Mouse (Mus musculus) embryonic facial prominence, embryonic 15.5 days (tissue): ENCODE measurements around the gene Tent4b. TPM values are rescaled to one million over a fixed set of nuclear protein-coding genes. Genes with fewer than 3 reads are reported as not detected.

Source experiments
- ATAC-seq: fragments of 200-750 bp; cut with Nextera tagmentation; 2 replicates; pipeline ENCODE4 v1.8.0; 2017; ENCODE audit warnings: low read depth, moderate TSS enrichment; ENCODE audit not compliant: insufficient number of reproducible peaks, low FRiP score, low TSS enrichment
- H3K27ac ChIP-seq: fragments of 300-500 bp; sonication (generic); replicated peaks from 2 replicates; pipeline ENCODE4 v1.5.1; 2015; ENCODE audit warnings: mild to moderate bottlenecking, inconsistent platforms
- H3K27me3 ChIP-seq: fragments of 300-500 bp; sonication (generic); 2 replicates; pipeline ENCODE4 v1.6.1; 2015; ENCODE audit warnings: inconsistent platforms
- H3K36me3 ChIP-seq: fragments of 300-500 bp; sonication (generic); 2 replicates; pipeline ENCODE4 v1.6.1; 2015; ENCODE audit warnings: mild to moderate bottlenecking, inconsistent platforms
- H3K4me1 ChIP-seq: fragments of 300-500 bp; sonication (generic); 2 replicates; pipeline ENCODE4 v1.6.1; 2015; ENCODE audit warnings: inconsistent platforms
- H3K4me2 ChIP-seq: fragments of 300-500 bp; sonication (generic); replicated peaks from 2 replicates; pipeline ENCODE4 v1.6.1; 2015; ENCODE audit warnings: mild to moderate bottlenecking, inconsistent platforms
- H3K4me3 ChIP-seq: fragments of 300-500 bp; sonication (generic); replicated peaks from 2 replicates; pipeline ENCODE4 v1.5.1; 2015; ENCODE audit warnings: mild to moderate bottlenecking, inconsistent platforms
- H3K9ac ChIP-seq: fragments of 300-500 bp; sonication (generic); 2 replicates; pipeline ENCODE4 v1.6.1; 2015; ENCODE audit warnings: inconsistent platforms
- H3K9me3 ChIP-seq: fragments of 300-500 bp; sonication (generic); replicated peaks from 2 replicates; pipeline ENCODE4 v1.6.1; 2016; ENCODE audit warnings: inconsistent platforms
- WGBS: fragments of 180-500 bp; shearing (Covaris S2); methylation state at CpG from one replicate; pipeline ENCODE4 v1.1.7; 2015; 5-methylcytosine and 5-hydroxymethylcytosine counted together
- polyA plus RNA-seq: library from polyadenylated mRNA; unstranded; fragments of >200 nt; fragmentation: Nextera tagmentation; extraction: Ambion mirVana; gene quantifications from 2 replicates; pipeline ENCODE4 v1.2.1, GENCODE M21; 2015

Gene Tent4b
- polyA plus RNA-seq, 1 experiment from 2014 or later: 8.6 TPM

- H3K4me2 ChIP-seq: no peak overlapping the region
- peaks cover 27% of the 10 kb centered on the region for H3K4me1 ChIP-seq
- H3K36me3 ChIP-seq: 0 out of 2 replicates have a peak, but pooled peaks cover 2% of the 10 kb centered on the region
- ATAC-seq: no peak
- no peaks in the 10 kb centered on the region for H3K27me3 ChIP-seq
- no peaks in the 10 kb centered on the region for H3K9me3 ChIP-seq
- no peak overlapping the region for H3K4me3 ChIP-seq
- H3K27ac ChIP-seq: no peak overlapping the region
- 83% methylated on average over 11 of the region's 11 CpGs for WGBS
- no peak overlapping the region for H3K9ac ChIP-seq
These were observed 92.3 kb downstream of the Tent4b start for GRCm38 (mm10) chr8:88291305-88291690.

DNA sequence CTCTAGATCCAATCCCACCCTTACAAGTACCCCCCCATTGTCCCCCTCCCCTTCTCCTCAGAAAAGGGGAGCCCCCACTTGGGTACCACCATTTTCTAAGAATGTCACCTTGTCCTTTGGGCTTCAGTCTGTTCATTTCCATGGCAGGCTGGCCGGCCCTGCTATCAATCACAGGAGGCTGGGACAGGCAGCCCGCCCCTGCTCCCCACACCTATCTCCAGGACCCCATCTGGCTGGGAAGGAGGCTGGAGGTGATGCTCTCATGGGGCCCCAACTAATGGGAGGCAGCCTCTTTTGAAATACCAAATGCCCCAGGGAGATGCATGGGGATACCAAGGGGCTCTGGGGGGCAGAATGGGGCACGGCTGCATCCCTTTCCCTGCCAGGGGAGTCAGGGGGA lies 93.9 kb downstream of the Tent4b start:
- no peak for ATAC-seq
- H3K27ac ChIP-seq: no peak overlapping the region
- no peak overlapping the region for H3K4me3 ChIP-seq
- no peak overlapping the region for H3K4me2 ChIP-seq
- no peaks in the 10 kb centered on the region for H3K27me3 ChIP-seq
- WGBS: 74% methylated on average over 3 of the region's 3 CpGs
- H3K4me1 ChIP-seq: peaks cover 22% of the 10 kb centered on the region
- H3K36me3 ChIP-seq: 0 out of 2 replicates have a peak, but pooled peaks cover 2% of the 10 kb centered on the region
- no peak overlapping the region for H3K9ac ChIP-seq
- no peaks in the 10 kb centered on the region for H3K9me3 ChIP-seq

GRCm38 (mm10) chr8:88293590-88294356 lies 94.8 kb downstream of the Tent4b start:
- no peaks in the 10 kb centered on the region for H3K9me3 ChIP-seq
- H3K4me3 ChIP-seq: no peak overlapping the region
- H3K27ac ChIP-seq: no peak overlapping the region
- no peak overlapping the region for H3K4me2 ChIP-seq
- 87% methylated on average over 9 of the region's 9 CpGs for WGBS
- H3K36me3 ChIP-seq: 0 out of 2 replicates have a peak, but pooled peaks cover 2% of the 10 kb centered on the region
- no peak overlapping the region for H3K9ac ChIP-seq
- no peak for ATAC-seq
- peaks cover 13% of the 10 kb centered on the region for H3K4me1 ChIP-seq
- H3K27me3 ChIP-seq: no peaks in the 10 kb centered on the region

DNA sequence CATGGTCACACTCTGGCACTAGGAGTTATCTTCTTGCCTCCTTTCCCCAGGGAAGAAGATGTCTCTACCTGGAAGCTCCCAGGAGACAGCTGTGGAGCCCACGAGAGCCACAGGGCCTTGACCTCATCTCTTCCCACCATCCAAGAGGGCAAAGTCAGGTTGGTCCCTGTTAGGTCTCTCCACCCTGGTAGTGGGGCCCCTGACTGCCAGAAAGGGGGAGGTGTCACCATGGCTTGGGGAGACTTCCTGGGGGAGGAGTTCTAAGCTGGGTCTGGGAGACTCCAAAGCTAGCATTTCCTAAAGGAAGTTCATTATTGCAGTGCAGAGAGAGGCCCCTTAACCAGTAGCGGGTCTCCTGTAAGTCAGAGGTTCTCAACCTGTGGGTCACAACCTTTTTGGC lies 96.0 kb downstream of the Tent4b start:
- Histone ChIP-seq H3K27ac (no peak overlapping the region), H3K4me2 (no peak overlapping the region), H3K9me3 (no peaks in the 10 kb centered on the region), H3K4me3 (no peak overlapping the region), H3K9ac (no peak overlapping the region), H3K4me1 (peaks cover 8% of the 10 kb centered on the region; the same call in 1 of the 2 replicates), H3K36me3 (0 out of 2 replicates have a peak, but pooled peaks cover 2% of the 10 kb centered on the region), H3K27me3 (no peaks in the 10 kb centered on the region)
- ATAC-seq: no peak
- 77% methylated on average over 2 of the region's 2 CpGs for WGBS

DNA sequence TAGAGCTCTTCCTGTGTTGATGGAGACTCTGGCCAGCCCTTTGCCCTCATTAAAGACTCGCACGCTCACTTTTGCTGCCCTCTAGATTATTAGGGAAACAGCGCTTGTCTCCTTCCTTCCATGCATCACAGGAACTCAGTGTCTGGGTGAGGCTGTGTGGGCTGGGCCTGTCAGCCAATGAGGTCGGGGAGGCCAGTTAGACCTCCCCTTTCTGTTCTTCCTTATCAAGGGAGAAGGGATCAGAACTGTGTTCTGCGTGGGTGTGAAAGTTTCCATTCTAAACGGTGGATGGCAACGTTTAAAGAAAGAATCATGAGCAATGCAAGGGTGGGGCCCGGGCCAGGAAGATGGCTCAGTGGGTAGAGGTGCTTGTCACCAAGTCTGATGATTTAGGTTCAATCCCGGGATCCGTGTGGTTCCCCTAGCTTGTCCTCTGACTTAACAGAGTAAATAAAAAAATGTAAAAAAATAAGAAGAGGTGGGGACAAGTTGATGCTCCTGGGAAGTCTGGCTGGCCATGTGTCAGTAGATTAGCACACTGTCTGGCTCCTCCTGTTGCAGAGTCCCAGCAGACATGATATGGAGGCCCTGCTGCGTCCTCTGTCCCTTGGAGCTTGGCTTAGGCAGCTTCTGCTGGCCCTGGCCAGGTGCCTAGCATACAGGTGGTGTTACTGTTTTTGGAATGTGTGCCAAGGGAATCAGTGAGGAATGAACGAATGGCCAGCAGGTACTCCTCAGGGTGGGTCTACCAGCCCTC lies 99.1 kb downstream of the Tent4b start:
- Histone ChIP-seq H3K36me3 (0 out of 2 replicates have a peak, but pooled peaks cover 2% of the 10 kb centered on the region), H3K27ac (no peak overlapping the region), H3K4me3 (no peak overlapping the region), H3K9ac (no peak overlapping the region), H3K4me1 (peaks cover 18% of the 10 kb centered on the region), H3K27me3 (no peaks in the 10 kb centered on the region), H3K9me3 (no peaks in the 10 kb centered on the region), H3K4me2 (no peak overlapping the region)
- WGBS: 60% methylated on average over 12 of the region's 12 CpGs
- no peak for ATAC-seq

DNA sequence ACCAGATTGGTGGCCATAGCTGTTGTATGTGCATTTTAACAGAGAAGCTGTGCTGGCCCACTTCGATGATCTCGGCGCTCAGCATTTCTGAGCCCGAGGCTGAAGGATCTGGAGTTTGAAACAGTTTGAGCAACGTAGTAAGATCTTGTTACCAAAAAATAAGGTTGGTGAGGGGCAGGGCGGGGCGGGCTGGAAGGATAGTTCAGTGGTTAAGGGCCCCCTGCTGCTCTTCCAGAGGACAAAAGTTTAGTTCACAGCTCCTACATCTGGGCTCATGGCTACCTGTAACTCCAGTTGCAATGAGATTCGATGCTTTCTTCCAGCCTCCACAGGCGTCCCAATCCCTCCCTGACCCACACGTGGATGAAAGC lies 99.7 kb downstream of the Tent4b start:
- no peaks in the 10 kb centered on the region for H3K27me3 ChIP-seq
- H3K9ac ChIP-seq: no peak overlapping the region
- H3K4me3 ChIP-seq: no peak overlapping the region
- no peak overlapping the region for H3K27ac ChIP-seq
- H3K4me1 ChIP-seq: peaks cover 18% of the 10 kb centered on the region
- no peak for ATAC-seq
- H3K4me2 ChIP-seq: no peak overlapping the region
- WGBS: 79% methylated on average over 10 of the region's 10 CpGs
- H3K9me3 ChIP-seq: no peaks in the 10 kb centered on the region
- 0 out of 2 replicates have a peak, but pooled peaks cover 2% of the 10 kb centered on the region for H3K36me3 ChIP-seq

DNA sequence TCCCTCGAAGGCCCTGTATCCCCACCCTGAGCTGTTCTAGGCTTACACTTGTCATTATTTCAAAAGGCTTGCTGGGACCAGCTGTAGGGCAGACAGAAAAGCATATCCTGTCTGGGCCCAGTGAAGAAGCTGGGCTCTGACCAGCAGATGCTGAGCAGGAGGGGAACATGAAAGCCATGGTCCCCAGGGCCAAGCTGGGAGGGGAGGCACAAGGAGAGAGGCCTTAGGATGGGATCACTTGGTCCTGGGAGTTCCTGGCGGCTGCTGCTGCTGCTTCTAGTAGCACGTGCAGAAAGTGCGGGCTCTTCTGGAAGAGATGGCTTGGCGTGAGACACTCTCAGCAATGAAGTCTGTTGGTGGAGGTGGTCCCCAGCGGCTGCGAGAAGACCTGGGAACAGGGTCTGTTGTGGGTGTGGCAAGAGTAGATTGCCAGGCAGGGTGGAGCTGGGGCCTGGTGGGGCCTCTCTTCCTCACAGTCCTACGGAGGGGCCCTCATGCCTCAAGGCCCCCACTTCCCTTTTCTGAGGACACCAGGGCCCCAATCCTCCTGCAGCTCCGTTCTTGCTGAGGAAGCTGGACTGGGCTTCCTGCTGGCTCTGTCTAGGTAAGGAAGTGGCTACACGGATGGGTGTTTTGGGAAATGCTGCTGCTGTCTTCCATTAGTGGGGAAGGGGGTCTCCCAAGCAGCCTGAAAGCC lies 101.0 kb downstream of the Tent4b start:
- Histone ChIP-seq H3K27me3 (no peaks in the 10 kb centered on the region), H3K4me3 (no peak overlapping the region), H3K36me3 (0 out of 2 replicates have a peak, but pooled peaks cover 2% of the 10 kb centered on the region), H3K4me1 (peaks cover 18% of the 10 kb centered on the region), H3K9me3 (no peaks in the 10 kb centered on the region), H3K4me2 (no peak overlapping the region), H3K9ac (no peak overlapping the region), H3K27ac (no peak overlapping the region; the same call in 1 of the 2 replicates)
- ATAC-seq: no peak
- 54% methylated on average over 10 of the region's 10 CpGs for WGBS

GRCm38 (mm10) chr8:88301589-88302437 lies 102.8 kb downstream of the Tent4b start:
- Histone ChIP-seq H3K27ac (no peak overlapping the region), H3K36me3 (no peaks in the 10 kb centered on the region), H3K4me1 (peaks cover 18% of the 10 kb centered on the region), H3K4me2 (no peak overlapping the region), H3K9ac (no peak overlapping the region), H3K4me3 (no peak overlapping the region), H3K9me3 (no peaks in the 10 kb centered on the region), H3K27me3 (no peaks in the 10 kb centered on the region)
- ATAC-seq: 0 out of 2 replicates have a peak, but pooled peaks have one; percentile 20
- WGBS: 58% methylated on average over 15 of the region's 15 CpGs

- Histone ChIP-seq H3K27me3 (no peaks in the 10 kb centered on the region), H3K4me3 (no peak overlapping the region), H3K4me2 (no peak overlapping the region), H3K36me3 (no peaks in the 10 kb centered on the region), H3K27ac (no peak overlapping the region), H3K4me1 (peaks cover 7% of the 10 kb centered on the region; the same call in 1 of the 2 replicates), H3K9me3 (no peaks in the 10 kb centered on the region), H3K9ac (no peak overlapping the region)
- no peak for ATAC-seq
- 90% methylated on average over 4 of the region's 4 CpGs for WGBS
These were observed 106.8 kb downstream of the Tent4b start for GRCm38 (mm10) chr8:88305814-88306213.

DNA sequence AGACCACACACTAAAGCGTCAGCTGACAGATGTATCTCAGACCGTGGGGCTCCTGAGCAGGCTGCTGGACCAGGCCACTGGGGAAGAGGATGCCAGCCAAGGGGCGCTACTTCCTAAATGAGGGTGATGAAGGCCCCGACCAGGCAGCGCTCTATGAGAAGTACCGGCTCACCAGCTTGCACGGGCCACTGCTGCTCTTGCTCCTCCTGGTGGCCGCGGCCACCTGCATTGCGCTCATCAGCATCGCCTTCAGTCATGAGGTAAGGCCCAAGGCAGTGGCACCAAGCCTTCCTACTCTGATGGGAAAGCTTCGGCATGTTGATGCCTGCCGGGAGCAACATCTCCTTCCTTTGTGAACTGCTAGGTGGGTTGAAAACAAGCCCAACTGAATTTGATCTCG lies 107.5 kb downstream of the Tent4b start:
- Histone ChIP-seq H3K4me3 (no peak overlapping the region), H3K27ac (no peak overlapping the region), H3K4me2 (no peak overlapping the region), H3K9ac (no peak overlapping the region), H3K4me1 (peaks cover 3% of the 10 kb centered on the region; the same call in 1 of the 2 replicates), H3K36me3 (no peaks in the 10 kb centered on the region), H3K27me3 (no peaks in the 10 kb centered on the region), H3K9me3 (no peaks in the 10 kb centered on the region)
- ATAC-seq: no peak
- WGBS: 75% methylated on average over 14 of the region's 14 CpGs
